Mouse (Mus musculus): ENCODE measurements around the gene Ptprm. TPM values are rescaled to one million over a fixed set of nuclear protein-coding genes. Genes with fewer than 3 reads are reported as not detected.

Gene Ptprm
- polyA plus RNA-seq, 1 experiment from 2014 or later: 10.3 TPM

- no peaks in the 10 kb centered on the region for H3K36me3 ChIP-seq (replicated peaks; ENCODE audit: control insufficient read depth, insufficient read depth, low read depth, low read length)
- H3K9ac ChIP-seq (replicated peaks; ENCODE audit: low read length): no peak overlapping the region
- DNase-seq (ENCODE audit: low spot score) (no peak), ATAC-seq (replicated peaks; ENCODE audit: insufficient number of reproducible peaks, low FRiP score, low TSS enrichment, low read depth) (no peak)
- H3K4me2 ChIP-seq (ENCODE audit: low read depth, low read length): no peak overlapping the region
- 80% methylated on average over 12 of the region's 12 CpGs for WGBS
- H3K4me1 ChIP-seq (ENCODE audit: control insufficient read depth, insufficient read depth, low read length): no peaks in the 10 kb centered on the region
- H3K9me3 ChIP-seq (replicated peaks; ENCODE audit: control insufficient read depth, low read length): no peaks in the 10 kb centered on the region
- no peak overlapping the region for H3K4me3 ChIP-seq (ENCODE audit: low read depth, low read length)
- H3K27me3 ChIP-seq (ENCODE audit: control insufficient read depth, insufficient read depth, low read length): no peaks in the 10 kb centered on the region
- no peak overlapping the region for H3K27ac ChIP-seq (replicated peaks; ENCODE audit: low read depth, low read length)
Measured at GRCm38 (mm10) chr17:66733541-66733940, 620.7 kb downstream of the Ptprm start.

- Histone ChIP-seq H3K9me3 (replicated peaks; ENCODE audit: control insufficient read depth, low read length) (no peaks in the 10 kb centered on the region), H3K9ac (replicated peaks; ENCODE audit: low read length) (no peak overlapping the region), H3K27me3 (ENCODE audit: control insufficient read depth, insufficient read depth, low read length) (no peaks in the 10 kb centered on the region), H3K27ac (replicated peaks; ENCODE audit: low read depth, low read length) (no peak overlapping the region), H3K36me3 (replicated peaks; ENCODE audit: control insufficient read depth, insufficient read depth, low read depth, low read length) (no peaks in the 10 kb centered on the region), H3K4me3 (ENCODE audit: low read depth, low read length) (no peak overlapping the region), H3K4me2 (ENCODE audit: low read depth, low read length) (no peak overlapping the region), H3K4me1 (ENCODE audit: control insufficient read depth, insufficient read depth, low read length) (no peaks in the 10 kb centered on the region)
- WGBS: 58% methylated on average over 6 of the region's 6 CpGs
- DNase-seq (ENCODE audit: low spot score) (no peak), ATAC-seq (replicated peaks; ENCODE audit: insufficient number of reproducible peaks, low FRiP score, low TSS enrichment, low read depth) (no peak)
Measured at GRCm38 (mm10) chr17:66729979-66730378, 624.3 kb downstream of the Ptprm start.

GRCm38 (mm10) chr17:66720992-66721351 lies 633.3 kb downstream of the Ptprm start:
- ATAC-seq (replicated peaks; ENCODE audit: insufficient number of reproducible peaks, low FRiP score, low TSS enrichment, low read depth): peak; percentile 39; the same call in 1 of the 2 replicates
- no peaks in the 10 kb centered on the region for H3K4me1 ChIP-seq (ENCODE audit: control insufficient read depth, insufficient read depth, low read length)
- H3K27me3 ChIP-seq (ENCODE audit: control insufficient read depth, insufficient read depth, low read length): no peaks in the 10 kb centered on the region
- no peak for DNase-seq (ENCODE audit: low spot score)
- no peak overlapping the region for H3K4me2 ChIP-seq (ENCODE audit: low read depth, low read length)
- H3K4me3 ChIP-seq (ENCODE audit: low read depth, low read length): no peak overlapping the region
- no peaks in the 10 kb centered on the region; the same call in 1 of the 2 replicates for H3K36me3 ChIP-seq (replicated peaks; ENCODE audit: control insufficient read depth, insufficient read depth, low read depth, low read length)
- no peak overlapping the region for H3K27ac ChIP-seq (replicated peaks; ENCODE audit: low read depth, low read length)
- H3K9ac ChIP-seq (replicated peaks; ENCODE audit: low read length): no peak overlapping the region
- no peaks in the 10 kb centered on the region for H3K9me3 ChIP-seq (replicated peaks; ENCODE audit: control insufficient read depth, low read length)
- 41% methylated on average over 9 of the region's 9 CpGs for WGBS

GRCm38 (mm10) chr17:66720200-66720991 lies 633.9 kb downstream of the Ptprm start:
- ATAC-seq (replicated peaks; ENCODE audit: insufficient number of reproducible peaks, low FRiP score, low TSS enrichment, low read depth) (0 out of 2 replicates have a peak, but pooled peaks have one; percentile 34), DNase-seq (ENCODE audit: low spot score) (no peak)
- H3K9me3 ChIP-seq (replicated peaks; ENCODE audit: control insufficient read depth, low read length): no peaks in the 10 kb centered on the region
- H3K36me3 ChIP-seq (replicated peaks; ENCODE audit: control insufficient read depth, insufficient read depth, low read depth, low read length): no peaks in the 10 kb centered on the region; the same call in 1 of the 2 replicates
- no peak overlapping the region for H3K4me3 ChIP-seq (ENCODE audit: low read depth, low read length)
- H3K9ac ChIP-seq (replicated peaks; ENCODE audit: low read length): no peak overlapping the region
- no peak overlapping the region for H3K4me2 ChIP-seq (ENCODE audit: low read depth, low read length)
- H3K4me1 ChIP-seq (ENCODE audit: control insufficient read depth, insufficient read depth, low read length): no peaks in the 10 kb centered on the region
- no peaks in the 10 kb centered on the region for H3K27me3 ChIP-seq (ENCODE audit: control insufficient read depth, insufficient read depth, low read length)
- H3K27ac ChIP-seq (replicated peaks; ENCODE audit: low read depth, low read length): no peak overlapping the region
- WGBS: 46% methylated on average over 11 of the region's 11 CpGs

GRCm38 (mm10) chr17:66712456-66713205 lies 641.6 kb downstream of the Ptprm start:
- no peaks in the 10 kb centered on the region for H3K27me3 ChIP-seq (ENCODE audit: control insufficient read depth, insufficient read depth, low read length)
- 84% methylated on average over 9 of the region's 9 CpGs for WGBS
- no peaks in the 10 kb centered on the region for H3K9me3 ChIP-seq (replicated peaks; ENCODE audit: control insufficient read depth, low read length)
- H3K4me2 ChIP-seq (ENCODE audit: low read depth, low read length): no peak overlapping the region
- H3K36me3 ChIP-seq (replicated peaks; ENCODE audit: control insufficient read depth, insufficient read depth, low read depth, low read length): no peaks in the 10 kb centered on the region
- DNase-seq (ENCODE audit: low spot score) (no peak), ATAC-seq (replicated peaks; ENCODE audit: insufficient number of reproducible peaks, low FRiP score, low TSS enrichment, low read depth) (no peak)
- no peak overlapping the region for H3K9ac ChIP-seq (replicated peaks; ENCODE audit: low read length)
- no peaks in the 10 kb centered on the region for H3K4me1 ChIP-seq (ENCODE audit: control insufficient read depth, insufficient read depth, low read length)
- no peak overlapping the region for H3K4me3 ChIP-seq (ENCODE audit: low read depth, low read length)
- H3K27ac ChIP-seq (replicated peaks; ENCODE audit: low read depth, low read length): no peak overlapping the region

GRCm38 (mm10) chr17:66711221-66712016 lies 642.8 kb downstream of the Ptprm start:
- Histone ChIP-seq H3K27ac (replicated peaks; ENCODE audit: low read depth, low read length) (no peak overlapping the region), H3K9ac (replicated peaks; ENCODE audit: low read length) (no peak overlapping the region), H3K4me1 (ENCODE audit: control insufficient read depth, insufficient read depth, low read length) (no peaks in the 10 kb centered on the region), H3K36me3 (replicated peaks; ENCODE audit: control insufficient read depth, insufficient read depth, low read depth, low read length) (no peaks in the 10 kb centered on the region), H3K9me3 (replicated peaks; ENCODE audit: control insufficient read depth, low read length) (no peaks in the 10 kb centered on the region), H3K27me3 (ENCODE audit: control insufficient read depth, insufficient read depth, low read length) (no peaks in the 10 kb centered on the region), H3K4me2 (ENCODE audit: low read depth, low read length) (no peak overlapping the region), H3K4me3 (ENCODE audit: low read depth, low read length) (no peak overlapping the region)
- WGBS: 65% methylated on average over 6 of the region's 6 CpGs
- no peak for ATAC-seq (replicated peaks; ENCODE audit: insufficient number of reproducible peaks, low FRiP score, low TSS enrichment, low read depth)
- no peak for DNase-seq (ENCODE audit: low spot score)

- H3K4me3 ChIP-seq (ENCODE audit: low read depth, low read length): no peak overlapping the region
- H3K4me2 ChIP-seq (ENCODE audit: low read depth, low read length): no peak overlapping the region
- ATAC-seq (replicated peaks; ENCODE audit: insufficient number of reproducible peaks, low FRiP score, low TSS enrichment, low read depth) (no peak), DNase-seq (ENCODE audit: low spot score) (peak; percentile 18)
- H3K36me3 ChIP-seq (replicated peaks; ENCODE audit: control insufficient read depth, insufficient read depth, low read depth, low read length): no peaks in the 10 kb centered on the region
- no peaks in the 10 kb centered on the region for H3K27me3 ChIP-seq (ENCODE audit: control insufficient read depth, insufficient read depth, low read length)
- H3K4me1 ChIP-seq (ENCODE audit: control insufficient read depth, insufficient read depth, low read length): no peaks in the 10 kb centered on the region
- no peak overlapping the region for H3K27ac ChIP-seq (replicated peaks; ENCODE audit: low read depth, low read length)
- no peak overlapping the region for H3K9ac ChIP-seq (replicated peaks; ENCODE audit: low read length)
- 27% methylated on average over 4 of the region's 4 CpGs for WGBS
- H3K9me3 ChIP-seq (replicated peaks; ENCODE audit: control insufficient read depth, low read length): no peaks in the 10 kb centered on the region
Measured at GRCm38 (mm10) chr17:66710568-66710967, 643.7 kb downstream of the Ptprm start.
